Mouse (Mus musculus): ENCODE measurements around the gene Atp2b2. TPM values are rescaled to one million over a fixed set of nuclear protein-coding genes. Genes with fewer than 3 reads are reported as not detected.

Atp2b2 gene
- polyA plus RNA-seq, 1 experiment from 2014 or later: 14.8 TPM

DNA sequence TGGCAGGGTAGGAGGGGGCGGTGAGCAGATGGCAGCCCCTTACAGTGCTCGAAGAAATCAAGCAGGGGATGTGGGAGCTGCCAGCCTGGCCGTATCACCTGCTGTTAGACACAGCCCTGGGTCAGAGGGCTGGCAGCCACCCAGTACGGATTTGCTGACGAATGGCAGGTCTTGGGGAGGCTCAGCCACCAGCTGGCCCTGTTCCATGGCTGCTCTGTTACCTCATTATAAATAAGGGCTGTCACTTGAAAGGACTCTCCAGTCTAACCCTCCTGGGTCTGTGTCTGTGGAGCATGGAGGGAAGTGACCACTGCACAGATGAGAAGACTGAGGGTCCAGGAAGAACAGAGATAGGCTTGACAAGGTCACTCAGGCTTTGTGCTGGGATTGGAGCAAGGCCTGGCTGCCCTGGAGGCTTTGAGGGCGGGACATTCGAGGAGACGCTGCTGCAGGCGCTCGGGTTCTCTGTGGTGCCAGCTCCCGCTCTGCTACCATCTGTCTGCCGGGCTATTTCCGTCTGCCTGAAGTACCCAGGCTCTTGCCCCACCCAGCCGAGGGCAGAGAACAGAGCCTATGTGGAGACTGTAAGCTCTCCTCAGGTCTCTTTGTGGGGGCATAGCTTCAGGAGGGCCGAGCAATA lies 181.6 kb downstream of the Atp2b2 start:
- Histone ChIP-seq H3K36me3 (no peaks in the 10 kb centered on the region), H3K4me1 (peaks cover 29% of the 10 kb centered on the region), H3K9me3 (no peaks in the 10 kb centered on the region), H3K4me2 (replicated peaks) (no peak overlapping the region), H3K9ac (no peak overlapping the region), H3K27ac (no peak overlapping the region), H3K27me3 (replicated peaks) (no peaks in the 10 kb centered on the region), H3K4me3 (no peak overlapping the region)
- ATAC-seq (ENCODE audit: low FRiP score, low read depth): peak; percentile 76
- 46% methylated on average over 15 of the region's 15 CpGs for WGBS

DNA sequence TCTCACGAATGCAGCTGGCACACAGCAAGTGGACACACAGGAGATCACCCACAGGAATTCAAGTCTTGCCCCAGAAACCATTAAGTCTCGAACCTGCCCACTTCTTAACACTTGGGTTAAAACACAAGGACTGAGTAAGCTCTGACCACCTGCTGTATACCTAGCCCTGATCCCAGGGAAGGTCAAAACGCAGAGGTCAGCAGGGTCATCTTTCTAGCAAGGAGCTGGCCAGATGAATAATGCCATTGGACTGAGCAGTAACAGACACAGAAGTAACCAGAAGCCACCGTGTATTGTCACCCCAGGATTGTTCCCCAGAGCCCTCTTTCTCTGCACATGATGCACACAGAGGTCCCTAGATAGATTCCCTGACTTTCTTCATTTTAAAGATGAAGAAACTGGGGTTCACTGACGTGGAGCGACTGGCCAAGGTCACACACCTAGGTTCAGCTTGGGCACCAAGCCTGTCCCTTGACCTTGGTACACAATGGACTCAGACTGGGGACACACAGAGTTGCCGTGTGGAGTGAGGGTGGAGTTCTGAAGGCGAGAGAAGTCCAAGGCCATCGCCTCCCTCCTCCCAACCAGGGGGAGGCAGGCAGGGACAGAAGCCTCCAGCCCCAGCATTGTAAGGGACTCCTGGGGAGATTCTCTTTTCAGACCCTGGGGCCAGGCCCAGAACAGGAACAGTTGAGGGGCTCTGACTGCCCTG lies 182.2 kb downstream of the Atp2b2 start:
- no peak for ATAC-seq (ENCODE audit: low FRiP score, low read depth)
- no peak overlapping the region for H3K9ac ChIP-seq
- no peak overlapping the region for H3K27ac ChIP-seq
- H3K36me3 ChIP-seq: no peaks in the 10 kb centered on the region
- H3K27me3 ChIP-seq (replicated peaks): no peaks in the 10 kb centered on the region
- 66% methylated on average over 9 of the region's 9 CpGs for WGBS
- H3K4me1 ChIP-seq: peaks cover 31% of the 10 kb centered on the region
- H3K4me3 ChIP-seq: no peak overlapping the region
- H3K4me2 ChIP-seq (replicated peaks): no peak overlapping the region
- no peaks in the 10 kb centered on the region for H3K9me3 ChIP-seq

GRCm38 (mm10) chr6:113858317-113858716 lies 184.1 kb downstream of the Atp2b2 start:
- no peak overlapping the region for H3K4me3 ChIP-seq
- no peak overlapping the region for H3K9ac ChIP-seq
- H3K4me2 ChIP-seq (replicated peaks): no peak overlapping the region
- 77% methylated on average over 9 of the region's 9 CpGs for WGBS
- ATAC-seq (ENCODE audit: low FRiP score, low read depth): no peak
- no peaks in the 10 kb centered on the region for H3K36me3 ChIP-seq
- no peak overlapping the region for H3K27ac ChIP-seq
- peaks cover 31% of the 10 kb centered on the region for H3K4me1 ChIP-seq
- H3K9me3 ChIP-seq: no peaks in the 10 kb centered on the region
- no peaks in the 10 kb centered on the region for H3K27me3 ChIP-seq (replicated peaks)

- Histone ChIP-seq H3K27me3 (replicated peaks) (no peaks in the 10 kb centered on the region), H3K36me3 (no peaks in the 10 kb centered on the region), H3K4me3 (no peak overlapping the region), H3K9me3 (no peaks in the 10 kb centered on the region), H3K27ac (no peak overlapping the region), H3K9ac (no peak overlapping the region), H3K4me2 (replicated peaks) (no peak overlapping the region), H3K4me1 (peaks cover 31% of the 10 kb centered on the region)
- WGBS: 69% methylated on average over 2 of the region's 2 CpGs
- no peak for ATAC-seq (ENCODE audit: low FRiP score, low read depth)
Observed at GRCm38 (mm10) chr6:113857310-113857873, 185.0 kb downstream of the Atp2b2 start.

- peak; percentile 35; the same call in 1 of the 2 replicates for ATAC-seq (ENCODE audit: low FRiP score, low read depth)
- H3K4me1 ChIP-seq: peaks cover 31% of the 10 kb centered on the region
Observed at GRCm38 (mm10) chr6:113856790-113857189, 185.6 kb downstream of the Atp2b2 start.

DNA sequence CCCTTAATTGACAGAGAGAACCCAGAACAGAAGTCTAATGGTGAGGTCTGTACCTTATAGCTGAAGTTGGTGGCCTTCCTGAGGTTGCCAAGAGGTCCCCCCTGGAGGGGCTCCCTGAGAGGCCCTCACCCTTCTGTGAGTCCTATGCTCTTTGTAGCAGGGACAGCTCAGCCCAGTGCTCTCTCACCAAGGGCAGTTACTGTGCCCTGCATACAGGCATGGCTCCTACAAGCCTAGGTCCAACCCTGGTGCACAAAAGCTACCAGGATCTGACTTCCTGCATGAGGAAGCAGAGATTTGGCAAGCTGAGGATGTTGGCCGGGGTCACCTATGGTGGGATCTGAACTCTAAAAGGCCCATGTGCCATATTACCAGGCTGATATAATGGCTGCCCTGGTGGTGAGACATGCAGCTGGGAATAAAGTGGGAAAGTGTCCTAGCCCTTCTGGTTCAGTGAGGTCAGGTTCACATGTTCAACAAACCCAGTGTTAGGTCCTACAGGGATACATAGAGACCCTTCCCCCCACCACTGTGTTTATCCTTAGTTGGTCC lies 186.2 kb downstream of the Atp2b2 start:
- Histone ChIP-seq H3K27me3 (replicated peaks) (no peaks in the 10 kb centered on the region), H3K36me3 (no peaks in the 10 kb centered on the region), H3K4me3 (no peak overlapping the region), H3K27ac (no peak overlapping the region), H3K9me3 (no peaks in the 10 kb centered on the region), H3K9ac (no peak overlapping the region), H3K4me2 (replicated peaks) (no peak overlapping the region), H3K4me1 (peaks cover 28% of the 10 kb centered on the region)
- WGBS: 85% methylated on average over 1 of the region's 1 CpGs
- ATAC-seq (ENCODE audit: low FRiP score, low read depth): no peak

More at GRCm38 (mm10) chr6:113856790-113857189, 185.6 kb downstream of the Atp2b2 start:
- no peak overlapping the region for H3K9ac ChIP-seq
- H3K27ac ChIP-seq: no peak overlapping the region
- no peaks in the 10 kb centered on the region for H3K9me3 ChIP-seq
- H3K36me3 ChIP-seq: no peaks in the 10 kb centered on the region
- 48% methylated on average over 15 of the region's 15 CpGs for WGBS
- H3K4me3 ChIP-seq: no peak overlapping the region
- H3K27me3 ChIP-seq (replicated peaks): no peaks in the 10 kb centered on the region
- no peak overlapping the region for H3K4me2 ChIP-seq (replicated peaks)

GRCm38 (mm10) chr6:113855581-113855980 lies 186.8 kb downstream of the Atp2b2 start:
- no peak overlapping the region for H3K27ac ChIP-seq
- H3K4me2 ChIP-seq (replicated peaks): no peak overlapping the region
- no peak overlapping the region for H3K9ac ChIP-seq
- H3K4me3 ChIP-seq: no peak overlapping the region
- ATAC-seq (ENCODE audit: low FRiP score, low read depth): no peak
- H3K4me1 ChIP-seq: peaks cover 22% of the 10 kb centered on the region
- H3K27me3 ChIP-seq (replicated peaks): no peaks in the 10 kb centered on the region
- no peaks in the 10 kb centered on the region for H3K36me3 ChIP-seq
- H3K9me3 ChIP-seq: no peaks in the 10 kb centered on the region

DNA sequence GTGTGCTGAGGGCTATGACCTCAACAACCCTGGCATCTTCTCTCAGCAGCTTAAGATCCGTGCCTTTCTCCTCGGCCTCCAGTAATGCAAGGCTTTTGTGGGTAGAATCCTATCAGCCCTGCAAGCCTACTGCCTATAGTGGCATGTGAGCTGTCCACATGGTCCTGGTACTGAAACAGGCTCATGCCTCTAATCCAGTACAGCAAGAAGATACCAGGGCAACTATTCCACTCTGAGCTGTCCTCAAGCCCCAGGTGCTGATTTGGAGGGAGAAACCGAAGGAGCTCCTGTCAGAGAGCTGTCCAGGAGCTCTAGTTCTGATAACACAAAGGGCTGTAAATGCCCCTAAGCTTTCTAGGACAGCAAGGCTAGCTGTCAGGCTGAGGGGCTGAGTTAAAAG lies 190.1 kb downstream of the Atp2b2 start:
- no peak for ATAC-seq (ENCODE audit: low FRiP score, low read depth)
- 9% methylated on average over 3 of the region's 3 CpGs for WGBS
- Histone ChIP-seq H3K4me3 (no peak overlapping the region), H3K4me2 (replicated peaks) (no peak overlapping the region), H3K27ac (no peak overlapping the region), H3K27me3 (replicated peaks) (no peaks in the 10 kb centered on the region), H3K9ac (no peak overlapping the region), H3K36me3 (no peaks in the 10 kb centered on the region), H3K4me1 (peaks cover 16% of the 10 kb centered on the region), H3K9me3 (no peaks in the 10 kb centered on the region)

- Histone ChIP-seq H3K36me3 (no peaks in the 10 kb centered on the region), H3K4me1 (no peaks in the 10 kb centered on the region), H3K27me3 (replicated peaks) (no peaks in the 10 kb centered on the region), H3K4me2 (replicated peaks) (no peak overlapping the region), H3K4me3 (no peak overlapping the region), H3K9me3 (no peaks in the 10 kb centered on the region), H3K27ac (no peak overlapping the region), H3K9ac (no peak overlapping the region)
- WGBS: 90% methylated on average over 3 of the region's 3 CpGs
- ATAC-seq (ENCODE audit: low FRiP score, low read depth): no peak
Observed at GRCm38 (mm10) chr6:113849819-113850218, 192.6 kb downstream of the Atp2b2 start.

- no peaks in the 10 kb centered on the region for H3K27me3 ChIP-seq (replicated peaks)
- 81% methylated on average over 2 of the region's 2 CpGs for WGBS
- H3K9me3 ChIP-seq: no peaks in the 10 kb centered on the region
- H3K4me1 ChIP-seq: no peaks in the 10 kb centered on the region
- H3K36me3 ChIP-seq: no peaks in the 10 kb centered on the region
- H3K9ac ChIP-seq: no peak overlapping the region
- no peak for ATAC-seq (ENCODE audit: low FRiP score, low read depth)
- H3K4me3 ChIP-seq: no peak overlapping the region
- H3K27ac ChIP-seq: no peak overlapping the region
- H3K4me2 ChIP-seq (replicated peaks): no peak overlapping the region
Observed at GRCm38 (mm10) chr6:113848655-113849054, 193.8 kb downstream of the Atp2b2 start.

GRCm38 (mm10) chr6:113847092-113847491 lies 195.3 kb downstream of the Atp2b2 start:
- Histone ChIP-seq H3K27ac (no peak overlapping the region), H3K36me3 (peaks cover 2% of the 10 kb centered on the region; the same call in 1 of the 2 replicates), H3K4me3 (no peak overlapping the region), H3K27me3 (replicated peaks) (no peaks in the 10 kb centered on the region), H3K4me1 (no peaks in the 10 kb centered on the region), H3K9ac (no peak overlapping the region), H3K4me2 (replicated peaks) (no peak overlapping the region), H3K9me3 (no peaks in the 10 kb centered on the region)
- WGBS: 84% methylated on average over 2 of the region's 2 CpGs
- ATAC-seq (ENCODE audit: low FRiP score, low read depth): no peak

- H3K9me3 ChIP-seq: no peaks in the 10 kb centered on the region
- ATAC-seq (ENCODE audit: low FRiP score, low read depth): no peak
- H3K9ac ChIP-seq: no peak overlapping the region
- H3K27me3 ChIP-seq (replicated peaks): no peaks in the 10 kb centered on the region
- 17% methylated on average over 3 of the region's 3 CpGs for WGBS
- H3K4me2 ChIP-seq (replicated peaks): no peak overlapping the region
- H3K4me1 ChIP-seq: no peaks in the 10 kb centered on the region
- no peak overlapping the region for H3K4me3 ChIP-seq
- H3K36me3 ChIP-seq: peaks cover 7% of the 10 kb centered on the region; the same call in 1 of the 2 replicates
- no peak overlapping the region for H3K27ac ChIP-seq
Observed at GRCm38 (mm10) chr6:113843248-113843647, 199.2 kb downstream of the Atp2b2 start.
